Mouse (Mus musculus) bone marrow macrophage, adult 2 months (primary cell): ENCODE measurements around the gene Srgap1. TPM values are rescaled to one million over a fixed set of nuclear protein-coding genes. Genes with fewer than 3 reads are reported as not detected.

Experiments
- H3K27ac ChIP-seq: 2 replicates; pipeline ENCODE4 v1.5.1; 2012; ENCODE audit warnings: low read depth, low read length; ENCODE audit not compliant: insufficient read depth
- H3K4me1 ChIP-seq: 2 replicates; pipeline ENCODE4 v1.6.1; 2012; ENCODE audit warnings: low read length; ENCODE audit not compliant: control insufficient read depth, insufficient read depth
- H3K4me3 ChIP-seq: 2 replicates; pipeline ENCODE4 v1.5.1; 2012; ENCODE audit warnings: mild to moderate bottlenecking, low read length, moderate library complexity; ENCODE audit not compliant: insufficient read depth
- CTCF ChIP-seq: IDR thresholded peaks from 2 replicates; pipeline ENCODE4 v1.5.1; 2012; ENCODE audit warnings: low read depth, mild to moderate bottlenecking, low read length, moderate library complexity
- POLR2A ChIP-seq: IDR thresholded peaks from 2 replicates; pipeline ENCODE4 v1.6.1; 2012; ENCODE audit warnings: mild to moderate bottlenecking, low read depth, low read length, borderline replicate concordance
- polyA plus RNA-seq: library from polyadenylated mRNA; stranded (reverse); fragments of >200 nt; gene quantifications from 2 replicates; pipeline ENCODE4 v1.2.4, GENCODE M21; 2012; ENCODE audit not compliant: missing spikeins, insufficient read depth, insufficient read length

Srgap1 gene
- polyA plus RNA-seq, 1 experiment: not detected

DNA sequence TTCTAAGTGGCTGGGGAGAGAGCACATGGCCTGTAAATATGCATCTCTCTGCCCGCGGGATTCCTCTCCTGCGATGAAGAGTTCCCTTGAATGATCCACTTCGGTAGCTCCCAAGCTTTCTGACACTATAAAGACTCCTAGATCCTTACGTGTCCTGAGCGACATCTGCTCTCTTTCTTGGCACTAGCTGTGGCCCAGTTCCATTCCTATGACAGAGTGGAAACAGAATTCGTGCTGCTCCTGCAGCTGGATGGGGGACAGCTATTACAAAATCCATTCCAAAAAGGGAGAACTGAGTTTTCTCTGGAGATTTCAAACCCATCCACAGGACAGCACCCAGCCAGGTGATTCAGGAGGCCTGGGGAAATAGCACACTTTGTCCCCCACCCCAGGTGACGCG, 285.0 kb downstream of the Srgap1 start:
- Histone ChIP-seq H3K4me3 (no peak overlapping the region), H3K27ac (no peak overlapping the region), H3K4me1 (no peaks in the 10 kb centered on the region)
- no peak for TF ChIP-seq POLR2A
- no peak for TF ChIP-seq CTCF

- Histone ChIP-seq H3K4me1 (peaks cover 6% of the 10 kb centered on the region), H3K4me3 (no peak overlapping the region), H3K27ac (no peak overlapping the region)
- TF ChIP-seq POLR2A (no peak), CTCF (0 out of 2 replicates have a peak, but pooled peaks have one; percentile 28)
These were observed 288.0 kb downstream of the Srgap1 start for GRCm38 (mm10) chr10:121759095-121759494.

- Histone ChIP-seq H3K4me3 (no peak overlapping the region), H3K27ac (no peak overlapping the region), H3K4me1 (peaks cover 6% of the 10 kb centered on the region)
- TF ChIP-seq POLR2A: no peak
- TF ChIP-seq CTCF: no peak
These were observed 290.4 kb downstream of the Srgap1 start for GRCm38 (mm10) chr10:121756677-121757076.

GRCm38 (mm10) chr10:121755822-121756221, 291.3 kb downstream of the Srgap1 start:
- TF ChIP-seq CTCF (no peak), POLR2A (no peak)
- H3K4me3 ChIP-seq: no peak overlapping the region
- H3K4me1 ChIP-seq: peaks cover 6% of the 10 kb centered on the region
- H3K27ac ChIP-seq: no peak overlapping the region

DNA sequence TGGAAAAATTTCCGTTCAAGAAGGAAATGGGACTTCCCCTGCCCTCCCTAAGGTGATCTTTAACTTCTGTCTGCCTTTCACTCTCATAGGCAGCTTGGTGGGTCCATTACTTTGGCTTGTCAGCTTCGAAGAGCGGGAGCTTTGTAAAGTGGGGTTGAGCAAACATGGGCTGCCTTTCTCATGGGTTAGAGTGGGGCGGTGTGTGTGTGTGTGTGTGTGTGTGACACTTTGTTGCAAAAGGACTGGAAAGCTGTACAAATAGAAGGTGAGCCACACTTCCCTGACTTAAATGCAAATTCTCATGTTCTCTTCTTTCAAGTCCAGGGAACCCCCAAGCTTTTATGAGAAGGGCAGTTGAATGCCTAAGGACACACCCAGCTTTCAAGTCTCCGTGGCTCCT, 292.9 kb downstream of the Srgap1 start:
- H3K27ac ChIP-seq: no peak overlapping the region
- TF ChIP-seq CTCF: no peak
- TF ChIP-seq POLR2A: no peak
- H3K4me3 ChIP-seq: no peak overlapping the region
- H3K4me1 ChIP-seq: peaks cover 6% of the 10 kb centered on the region

- H3K4me3 ChIP-seq: no peak overlapping the region
- no peaks in the 10 kb centered on the region for H3K4me1 ChIP-seq
- TF ChIP-seq POLR2A (no peak), CTCF (no peak)
- H3K27ac ChIP-seq: no peak overlapping the region
These were observed 296.9 kb downstream of the Srgap1 start for GRCm38 (mm10) chr10:121750175-121750574.

DNA sequence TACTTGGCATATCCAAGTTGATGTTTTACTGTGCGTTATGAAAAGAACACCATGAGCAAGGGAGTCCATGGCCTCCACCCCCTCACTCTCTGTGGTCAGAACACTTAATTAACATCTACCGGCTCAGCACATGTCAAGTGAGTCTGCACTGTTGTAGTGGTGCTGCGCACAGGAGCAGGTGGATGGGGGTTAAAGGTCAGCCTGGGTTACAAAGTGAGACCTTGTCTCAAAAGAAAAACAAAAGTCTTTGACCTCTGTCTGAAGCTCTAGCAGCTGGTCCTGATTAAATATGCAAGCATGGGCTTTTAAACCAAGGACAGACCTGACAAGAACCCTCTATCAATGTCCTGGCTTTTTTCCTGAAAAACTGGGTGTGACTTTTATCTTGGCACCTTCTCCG, 304.8 kb downstream of the Srgap1 start:
- TF ChIP-seq POLR2A (no peak), CTCF (no peak)

DNA sequence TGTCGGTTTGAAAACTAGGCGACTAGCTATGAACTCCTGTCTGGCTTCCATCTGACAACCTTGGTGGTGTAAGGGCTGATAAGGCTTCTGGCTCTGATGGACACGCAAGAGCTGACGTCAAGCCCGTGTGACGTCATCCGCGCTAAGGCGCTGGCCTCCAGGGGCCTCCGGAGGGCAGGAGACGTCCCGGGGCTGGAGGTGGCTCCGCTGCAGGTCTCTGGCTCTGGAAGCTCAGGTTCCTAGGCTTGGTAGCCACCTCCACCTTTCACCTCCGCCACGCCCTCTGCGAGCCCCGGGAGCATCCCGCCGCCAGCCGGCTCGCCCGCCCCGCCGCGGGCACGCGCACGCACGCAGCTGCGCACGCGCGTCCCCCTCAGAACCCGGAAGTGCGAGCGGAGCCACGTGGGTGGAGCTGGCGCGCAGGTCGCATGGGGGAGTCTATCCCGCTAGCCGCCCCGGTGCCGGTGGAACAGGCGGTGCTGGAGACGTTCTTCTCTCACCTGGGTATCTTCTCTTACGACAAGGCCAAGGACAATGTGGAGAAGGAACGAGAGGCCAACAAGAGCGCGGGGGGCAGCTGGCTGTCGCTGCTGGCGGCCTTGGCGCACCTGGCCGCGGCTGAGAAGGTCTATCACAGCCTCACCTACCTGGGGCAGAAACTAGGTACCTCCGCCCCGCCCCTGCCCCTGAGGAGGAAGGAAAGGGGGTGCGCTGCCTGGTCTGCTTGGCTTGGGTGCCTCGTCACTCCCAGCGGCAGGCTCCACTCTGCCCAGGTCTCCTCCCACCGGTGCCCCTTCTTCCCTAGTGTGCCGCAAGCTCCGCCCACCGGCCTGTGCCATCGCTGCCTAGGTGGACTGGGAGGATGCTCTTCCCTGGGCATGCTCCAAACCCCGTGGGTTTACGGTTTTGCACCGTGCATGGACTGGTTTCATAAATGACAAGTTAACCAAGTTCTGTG, 307.3 kb downstream of the Srgap1 start, which contains the start of gene BC048403:
Gene BC048403, plus strand, starts transcription at position 390 of the 958 bp plus-strand sequence.
- Histone ChIP-seq H3K27ac (no peak within 1 kb of the TSS), H3K4me1 (peaks cover 2% of the 10 kb centered on the region; the same call in 1 of the 2 replicates), H3K4me3 (peak within 1 kb of the TSS; percentile 90)
- TF ChIP-seq POLR2A: no peak
- TF ChIP-seq CTCF: no peak

More for the DNA sequence above, 304.8 kb downstream of the Srgap1 start:
- no peak overlapping the region for H3K4me3 ChIP-seq
- H3K27ac ChIP-seq: no peak overlapping the region
- peaks cover 2% of the 10 kb centered on the region; the same call in 1 of the 2 replicates for H3K4me1 ChIP-seq

GRCm38 (mm10) chr10:121737256-121737655, 309.9 kb downstream of the Srgap1 start:
- no peak overlapping the region for H3K27ac ChIP-seq
- TF ChIP-seq POLR2A (no peak), CTCF (no peak)
- no peak overlapping the region for H3K4me3 ChIP-seq
- H3K4me1 ChIP-seq: peaks cover 5% of the 10 kb centered on the region

DNA sequence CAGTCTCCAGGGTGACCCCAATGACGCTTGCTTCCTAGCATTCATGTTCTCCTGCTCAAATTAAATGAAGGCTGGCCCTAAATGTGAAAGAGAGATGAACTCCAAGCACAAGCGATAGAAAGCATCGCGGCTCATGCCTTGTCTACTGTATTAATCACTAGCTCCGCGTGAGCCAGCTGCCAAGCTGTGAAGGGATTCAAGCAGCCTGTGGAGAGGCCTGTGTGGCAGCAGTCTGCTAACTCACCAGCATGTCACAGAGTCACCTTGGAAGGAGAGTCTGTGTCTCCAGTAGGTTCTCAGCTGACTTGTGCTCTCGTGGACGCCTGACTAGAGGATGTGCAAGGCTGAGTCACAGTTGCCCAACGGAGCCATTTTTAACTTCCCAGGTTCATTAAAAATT, 314.6 kb downstream of the Srgap1 start:
- no peak overlapping the region for H3K4me3 ChIP-seq
- H3K27ac ChIP-seq: no peak overlapping the region
- no peak for TF ChIP-seq CTCF
- TF ChIP-seq POLR2A: no peak
- H3K4me1 ChIP-seq: peaks cover 5% of the 10 kb centered on the region
